Mouse (Mus musculus) adrenal gland, adult (tissue): Measurements from ENCODE around the gene Hormad2.
A peak's percentile ranks its signal among the peaks of the same experiment; 100 is the strongest.

Source experiments
- DNase-seq, 2 experiments: peaks; one replicate each; pipeline ENCODE4 v3.0.0; 2022 to 2023; ENCODE audit warnings: low spot score in 1 of 2; ENCODE audit not compliant: inconsistent age in 2 of 2

Gene Hormad2

DNA sequence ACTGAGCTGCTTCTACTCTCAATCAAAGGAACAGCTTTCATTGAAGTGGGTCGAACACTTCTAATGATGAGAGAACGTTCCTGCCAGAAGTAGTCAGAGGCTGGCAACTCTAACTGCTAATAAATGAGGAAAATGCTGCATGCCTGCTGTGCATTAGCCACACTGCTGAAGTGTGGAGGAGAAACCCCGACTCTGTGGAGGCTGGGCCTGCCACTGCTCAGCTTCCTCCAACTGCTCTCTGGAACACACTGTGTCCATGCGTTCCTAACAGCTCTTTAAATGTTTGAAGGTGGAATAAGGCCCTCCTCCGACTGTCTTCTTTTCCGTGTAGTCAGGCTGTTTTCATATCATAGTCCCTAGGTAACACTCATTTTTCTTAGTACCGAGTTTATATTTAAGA lies 98.9 kb downstream of the Hormad2 start:
- DNase-seq: no peak

DNA sequence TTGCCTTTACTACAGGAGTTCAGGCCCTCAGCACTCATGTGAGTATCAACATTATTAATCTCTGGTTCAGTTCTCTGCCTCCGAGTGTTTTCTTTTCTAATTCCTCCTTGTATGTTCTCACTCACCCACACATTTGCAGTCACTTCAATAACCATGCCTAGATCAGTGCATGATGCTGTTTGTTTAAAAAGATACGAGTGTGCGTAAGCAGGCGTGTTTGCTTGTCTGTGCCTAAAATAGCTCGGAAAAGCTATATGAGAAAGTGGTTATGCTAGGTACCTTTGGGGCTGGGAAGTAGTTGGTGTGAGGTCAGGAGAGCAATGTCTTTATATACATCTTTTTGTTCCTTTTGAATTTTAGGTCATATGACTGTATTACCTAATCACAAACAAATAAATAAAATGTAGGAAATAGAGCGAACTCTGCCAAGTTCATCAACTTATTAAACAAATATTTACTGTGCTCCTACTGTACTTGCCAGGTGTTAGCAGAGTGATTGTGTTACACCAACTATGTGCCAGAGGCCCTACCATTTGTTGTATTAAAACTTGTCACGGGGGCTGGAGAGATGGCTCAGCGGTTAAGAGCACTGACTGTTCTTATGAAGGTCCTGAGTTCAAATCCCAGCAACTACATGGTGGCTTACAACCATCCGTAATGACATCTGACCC lies 100.7 kb downstream of the Hormad2 start:
- no peak for DNase-seq

DNA sequence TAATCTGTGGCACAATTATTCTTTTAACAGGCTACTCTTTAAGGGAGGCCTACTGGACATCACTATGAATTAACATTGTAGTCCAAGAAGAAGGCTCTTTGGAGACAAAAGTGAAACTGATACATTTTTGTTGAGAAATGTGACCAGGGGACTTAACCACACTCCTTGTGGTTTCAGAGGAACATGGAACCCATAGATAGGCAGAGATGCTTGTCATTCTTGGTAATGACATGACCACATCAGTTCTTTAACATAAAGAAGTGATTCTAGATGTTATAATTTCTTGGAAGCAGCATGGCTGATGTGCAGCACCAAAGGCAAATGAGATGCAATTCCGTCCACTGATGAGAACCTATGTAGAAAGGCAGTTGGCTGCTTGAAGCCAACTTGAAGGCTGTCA lies 101.6 kb downstream of the Hormad2 start:
- DNase-seq: no peak

DNA sequence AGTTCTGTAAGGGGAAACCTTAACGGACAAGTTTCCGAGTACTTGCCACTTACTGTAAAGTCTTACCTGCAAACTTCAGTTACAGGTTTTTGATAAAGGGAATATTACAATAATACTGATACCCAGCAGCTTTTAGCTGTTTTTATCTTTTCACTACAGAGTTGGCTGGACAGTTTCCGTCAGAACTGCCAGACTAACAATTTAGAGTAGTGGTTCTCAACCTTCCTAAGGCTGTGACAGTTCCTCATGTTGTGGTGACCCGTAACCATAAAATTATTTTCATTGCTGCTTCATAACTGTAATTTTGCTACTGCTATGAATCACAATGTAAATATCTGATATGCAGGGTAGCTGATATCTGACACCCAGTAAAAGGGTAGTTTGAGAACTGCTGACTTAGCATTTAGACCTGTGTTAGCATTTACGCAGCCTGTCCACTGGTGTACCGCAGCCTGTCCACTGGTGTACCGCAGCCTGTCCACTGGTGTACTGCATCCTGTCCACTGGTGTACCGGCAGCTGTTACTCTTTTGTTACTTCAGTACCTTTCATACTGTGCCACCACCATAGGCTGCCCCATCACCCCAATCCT lies 104.1 kb downstream of the Hormad2 start:
- no peak for DNase-seq

DNA sequence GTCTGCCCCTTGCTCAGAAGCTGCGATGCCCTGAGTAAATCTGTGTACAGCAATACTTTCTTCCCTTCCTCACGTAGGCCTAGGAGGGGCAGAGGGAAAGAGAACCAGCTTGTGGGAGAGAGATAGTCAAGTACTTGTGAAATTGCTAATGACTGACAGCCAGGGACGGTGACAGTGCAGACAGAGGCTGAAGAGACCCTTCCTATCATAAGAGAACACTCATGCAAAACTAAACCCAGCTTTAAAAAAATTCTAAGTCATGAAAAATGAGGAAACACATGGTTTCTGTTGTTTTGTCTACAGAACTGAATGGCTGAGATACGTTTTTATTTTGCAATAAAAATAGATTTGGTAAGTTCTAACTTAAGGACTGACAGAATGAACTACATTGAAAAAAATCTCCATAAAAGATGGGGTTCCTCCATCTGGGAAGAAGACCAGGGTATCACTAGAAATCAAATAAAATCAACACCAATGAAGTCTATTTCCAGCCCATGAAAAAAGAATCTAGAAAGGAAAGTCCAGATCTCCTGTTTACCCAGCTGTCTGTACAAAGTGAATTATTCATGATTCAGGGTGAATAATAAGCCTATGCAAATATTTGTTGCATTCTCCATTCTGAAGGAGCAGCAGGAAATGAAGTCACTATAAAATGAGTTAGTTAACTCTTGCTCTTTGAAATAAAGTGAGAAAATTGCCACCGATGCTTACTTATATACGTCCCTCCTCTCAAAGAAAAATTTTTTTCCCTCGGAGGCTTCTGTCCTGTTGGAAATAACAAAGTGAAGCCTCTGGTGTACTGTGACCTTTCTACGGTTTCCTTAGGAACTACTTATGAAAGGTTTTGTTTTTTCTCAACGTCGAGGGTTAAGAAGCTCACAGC lies 104.9 kb downstream of the Hormad2 start:
- DNase-seq: peak in 1 of 2 experiments; percentile 12

GRCm38 (mm10) chr11:4332961-4333360 lies 107.9 kb downstream of the Hormad2 start:
- DNase-seq: no peak

- no peak for DNase-seq
Measured at GRCm38 (mm10) chr11:4328188-4328587, 112.7 kb downstream of the Hormad2 start.

- no peak for DNase-seq
Measured at GRCm38 (mm10) chr11:4323481-4323880, 117.4 kb downstream of the Hormad2 start.

- DNase-seq: no peak
Measured at GRCm38 (mm10) chr11:4322943-4323342, 118.0 kb downstream of the Hormad2 start.

- no peak for DNase-seq
Measured at GRCm38 (mm10) chr11:4320876-4321275, 120.0 kb downstream of the Hormad2 start.

DNA sequence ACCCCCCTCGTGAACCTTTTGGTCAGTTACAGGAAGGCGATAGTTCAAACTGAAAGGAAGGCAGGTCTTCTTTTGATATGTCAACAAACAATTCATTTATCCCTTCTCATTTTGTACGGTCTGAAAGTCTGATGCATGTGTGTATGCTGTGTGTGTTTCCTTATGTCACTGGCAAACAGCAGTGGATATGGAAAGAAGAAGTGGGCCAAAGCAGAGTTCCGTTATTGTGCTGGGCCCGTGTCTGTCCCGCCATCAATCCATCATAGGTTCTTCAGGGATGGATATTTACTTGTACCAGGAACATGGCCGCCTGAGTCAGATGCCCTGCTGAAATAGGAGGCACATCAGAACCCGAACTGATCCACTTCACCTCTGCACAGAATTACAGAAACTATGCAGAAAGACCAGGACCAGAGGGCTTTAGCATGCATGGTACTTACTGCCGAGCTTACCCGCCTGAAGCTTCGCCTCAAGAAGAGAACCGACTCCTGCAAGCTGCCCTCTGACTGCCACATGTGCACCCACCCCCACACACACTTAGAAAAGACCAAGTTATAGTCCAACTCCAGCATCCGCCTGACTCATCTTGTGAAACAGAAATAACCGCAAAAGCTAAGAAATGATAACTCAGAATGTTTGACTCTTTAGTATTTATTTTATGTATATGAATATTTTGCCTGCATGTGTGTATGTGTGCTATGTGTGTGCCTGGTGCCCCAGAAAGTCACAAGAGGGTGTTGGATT lies 121.5 kb downstream of the Hormad2 start:
- DNase-seq: no peak

GRCm38 (mm10) chr11:4318011-4318410 lies 122.9 kb downstream of the Hormad2 start:
- DNase-seq: no peak

- no peak for DNase-seq
Measured at GRCm38 (mm10) chr11:4317287-4317686, 123.6 kb downstream of the Hormad2 start.

- no peak for DNase-seq
Measured at GRCm38 (mm10) chr11:4312180-4312579, 128.7 kb downstream of the Hormad2 start.

DNA sequence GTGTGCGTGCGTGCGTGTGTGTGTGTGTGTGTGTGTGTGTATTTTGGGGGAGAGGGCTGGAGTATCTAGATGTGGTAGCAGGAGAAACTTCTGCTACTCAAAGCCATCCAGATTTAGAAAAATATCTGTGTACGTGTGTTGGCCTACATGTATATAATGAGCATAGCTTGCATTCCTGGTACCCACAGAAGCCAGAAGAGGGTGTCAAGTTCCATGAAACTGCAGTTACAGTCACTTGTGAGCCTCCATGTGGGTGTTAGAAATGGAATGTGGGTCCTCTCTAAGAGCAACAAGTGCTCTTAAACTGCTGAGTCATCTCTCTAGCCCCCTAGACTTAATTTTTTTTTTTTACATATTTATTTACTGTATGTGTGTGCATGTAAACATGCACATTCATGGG lies 130.6 kb downstream of the Hormad2 start:
- no peak for DNase-seq

DNA sequence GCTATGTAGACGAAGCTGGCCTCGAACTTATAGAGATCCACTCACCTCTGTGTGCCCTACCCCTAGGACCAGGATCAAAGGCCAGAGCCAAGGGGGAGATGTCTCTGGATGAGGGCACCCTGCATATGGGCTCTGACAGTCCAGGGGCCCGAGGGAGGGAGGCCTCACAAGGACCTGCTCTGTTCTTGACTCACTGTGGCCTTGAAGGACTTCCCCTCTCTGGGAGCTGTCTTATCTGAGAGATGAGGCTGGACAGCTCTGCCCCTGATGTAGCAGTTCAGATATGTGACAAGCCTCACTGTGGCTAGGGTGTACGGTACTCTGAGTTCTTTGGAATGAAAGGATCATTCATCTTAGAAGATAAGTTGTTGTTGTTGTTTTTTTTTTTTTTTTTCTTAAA lies 131.3 kb downstream of the Hormad2 start:
- DNase-seq: peak in 1 of 2 experiments; percentile 73

DNA sequence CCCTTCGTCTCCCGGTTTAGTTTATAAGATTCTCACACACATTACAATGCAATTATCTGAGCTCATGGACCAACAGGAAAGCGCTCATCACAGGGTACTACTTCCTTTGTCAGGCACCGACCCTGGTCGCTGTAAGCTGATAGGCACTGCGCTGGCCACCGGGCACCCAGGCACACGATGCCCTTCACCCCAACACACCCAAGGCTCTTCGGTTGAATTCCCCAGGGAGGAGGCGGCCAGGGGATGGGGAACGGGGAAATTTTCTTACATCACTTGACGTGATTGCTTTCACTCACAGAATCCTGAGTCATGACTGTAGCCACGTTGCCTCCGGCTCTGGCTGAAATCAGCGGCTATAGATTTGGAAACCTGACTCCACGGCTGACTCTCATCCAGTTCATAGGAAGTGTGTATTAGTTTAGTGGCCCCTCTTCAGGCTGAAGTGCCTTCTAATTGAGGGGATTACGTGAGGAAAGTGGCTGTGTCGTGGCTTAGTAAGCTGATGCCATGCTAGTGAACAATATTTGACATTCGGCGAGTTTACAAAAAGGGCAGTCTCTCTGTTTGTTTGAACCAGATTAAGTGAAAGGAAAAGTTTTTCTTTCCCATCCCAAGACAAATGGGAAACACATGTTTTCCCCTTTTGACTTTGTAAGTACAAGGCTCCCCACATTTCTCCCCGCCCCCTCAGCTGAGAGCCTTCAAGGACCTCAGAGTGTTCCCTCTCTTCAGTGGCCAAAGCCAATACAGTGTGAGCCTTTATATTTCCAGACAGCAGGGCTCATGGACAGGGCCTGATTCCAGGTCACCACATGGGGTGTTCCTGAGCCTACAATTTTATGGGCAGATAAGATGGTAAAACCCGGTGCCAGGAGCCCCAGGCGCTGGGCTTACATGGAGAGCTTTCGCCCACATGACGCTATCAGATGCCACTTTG lies 132.1 kb downstream of the Hormad2 start:
- DNase-seq: peak in 1 of 2 experiments; percentile 29

- DNase-seq: no peak
Measured at GRCm38 (mm10) chr11:4308060-4308513, 132.8 kb downstream of the Hormad2 start.

GRCm38 (mm10) chr11:4306086-4306485 lies 134.8 kb downstream of the Hormad2 start:
- DNase-seq: no peak

- DNase-seq: no peak
Measured at GRCm38 (mm10) chr11:4305090-4305489, 135.8 kb downstream of the Hormad2 start.
